Mouse (Mus musculus) hindbrain, embryonic 15.5 days (tissue): ENCODE data around the gene Cdca7l. TPM values are rescaled to one million over a fixed set of nuclear protein-coding genes. Genes with fewer than 3 reads are reported as not detected.

Source experiments
- ATAC-seq: fragments of 200-750 bp; cut with Nextera tagmentation; 2 replicates; pipeline ENCODE4 v1.8.0; 2017; ENCODE audit warnings: low read depth, moderate number of reproducible peaks, moderate TSS enrichment; ENCODE audit not compliant: low FRiP score
- H3K27ac ChIP-seq: fragments of 300-500 bp; sonication (generic); replicated peaks from 2 replicates; pipeline ENCODE4 v1.5.1; 2015; ENCODE audit warnings: mild to moderate bottlenecking, inconsistent platforms
- H3K27me3 ChIP-seq: fragments of 300-500 bp; sonication (generic); 2 replicates; pipeline ENCODE4 v1.6.1; 2015; ENCODE audit warnings: control low read depth, inconsistent platforms
- H3K36me3 ChIP-seq: fragments of 300-500 bp; sonication (generic); 2 replicates; pipeline ENCODE4 v1.6.1; 2015; ENCODE audit warnings: control low read depth, inconsistent platforms
- H3K4me1 ChIP-seq: fragments of 300-500 bp; sonication (generic); replicated peaks from 2 replicates; pipeline ENCODE4 v1.6.1; 2015; ENCODE audit warnings: control low read depth, inconsistent platforms
- H3K4me2 ChIP-seq: fragments of 300-500 bp; sonication (generic); 2 replicates; pipeline ENCODE4 v1.6.1; 2015; ENCODE audit warnings: moderate library complexity, mild to moderate bottlenecking, inconsistent platforms
- H3K4me3 ChIP-seq: fragments of 300-500 bp; sonication (generic); 2 replicates; pipeline ENCODE4 v1.5.1; 2015; ENCODE audit warnings: mild to moderate bottlenecking, inconsistent platforms
- H3K9ac ChIP-seq: fragments of 300-500 bp; sonication (generic); 2 replicates; pipeline ENCODE4 v1.6.1; 2015; ENCODE audit warnings: inconsistent platforms
- H3K9me3 ChIP-seq: fragments of 300-500 bp; sonication (generic); 2 replicates; pipeline ENCODE4 v1.6.1; 2016; ENCODE audit warnings: control low read depth, inconsistent platforms
- WGBS: fragments of 180-500 bp; shearing (Covaris S2); methylation state at CpG from one replicate; pipeline ENCODE4 v1.1.7; 2015; 5-methylcytosine and 5-hydroxymethylcytosine counted together
- polyA plus RNA-seq: library from polyadenylated mRNA; unstranded; fragments of >200 nt; fragmentation: Nextera tagmentation; extraction: Ambion mirVana; gene quantifications from 2 replicates; pipeline ENCODE4 v1.2.1, GENCODE M21; 2015

Cdca7l gene
- polyA plus RNA-seq, 1 experiment from 2014 or later = 5.9 TPM

- ATAC-seq = peak; percentile 31; the same call in 1 of the 2 replicates
- Histone ChIP-seq H3K4me1 (peaks cover 48% of the 10 kb centered on the region), H3K27ac (no peak overlapping the region), H3K27me3 (peaks cover 23% of the 10 kb centered on the region), H3K9me3 (no peaks in the 10 kb centered on the region), H3K4me2 (no peak overlapping the region), H3K9ac (no peak overlapping the region), H3K36me3 (no peaks in the 10 kb centered on the region), H3K4me3 (no peak overlapping the region)
- WGBS = 15% methylated on average over 10 of the region's 10 CpGs
These were observed 5.4 kb downstream of the Cdca7l start for GRCm38 (mm10) chr12:117809327-117810017.

- no peaks in the 10 kb centered on the region for H3K36me3 ChIP-seq
- H3K4me3 ChIP-seq = no peak overlapping the region
- peaks cover 48% of the 10 kb centered on the region for H3K4me1 ChIP-seq
- H3K9ac ChIP-seq = no peak overlapping the region
- H3K27ac ChIP-seq = no peak overlapping the region
- no peak for ATAC-seq
- peaks cover 26% of the 10 kb centered on the region for H3K27me3 ChIP-seq
- H3K4me2 ChIP-seq = peak overlapping the region; percentile 22; the same call in 1 of the 2 replicates
- H3K9me3 ChIP-seq = no peaks in the 10 kb centered on the region
- 25% methylated on average over 11 of the region's 11 CpGs for whole genome bisulfite sequencing
These were observed 6.0 kb downstream of the Cdca7l start for GRCm38 (mm10) chr12:117810074-117810473.

GRCm38 (mm10) chr12:117820138-117820858 is 16.2 kb downstream of the Cdca7l start:
- H3K27me3 ChIP-seq = peaks cover 19% of the 10 kb centered on the region
- 54% methylated on average over 4 of the region's 4 CpGs for WGBS
- H3K36me3 ChIP-seq = no peaks in the 10 kb centered on the region
- H3K9ac ChIP-seq = no peak overlapping the region
- no peaks in the 10 kb centered on the region for H3K9me3 ChIP-seq
- peak; percentile 71; the same call in 1 of the 2 replicates for ATAC-seq
- no peak overlapping the region for H3K4me2 ChIP-seq
- no peak overlapping the region for H3K4me3 ChIP-seq
- no peak overlapping the region for H3K27ac ChIP-seq
- H3K4me1 ChIP-seq = no peaks in the 10 kb centered on the region

GRCm38 (mm10) chr12:117820859-117821221 is 16.8 kb downstream of the Cdca7l start:
- Histone ChIP-seq H3K4me3 (no peak overlapping the region), H3K4me2 (no peak overlapping the region), H3K36me3 (no peaks in the 10 kb centered on the region), H3K9me3 (no peaks in the 10 kb centered on the region), H3K27me3 (peaks cover 19% of the 10 kb centered on the region), H3K9ac (no peak overlapping the region), H3K4me1 (no peaks in the 10 kb centered on the region), H3K27ac (no peak overlapping the region)
- no peak for ATAC-seq

- ATAC-seq = no peak
- no peaks in the 10 kb centered on the region for H3K9me3 ChIP-seq
- no peaks in the 10 kb centered on the region for H3K36me3 ChIP-seq
- WGBS = 75% methylated on average over 1 of the region's 1 CpGs
- no peak overlapping the region for H3K4me2 ChIP-seq
- no peaks in the 10 kb centered on the region for H3K4me1 ChIP-seq
- peaks cover 15% of the 10 kb centered on the region for H3K27me3 ChIP-seq
- no peak overlapping the region for H3K4me3 ChIP-seq
- H3K9ac ChIP-seq = no peak overlapping the region
- no peak overlapping the region for H3K27ac ChIP-seq
These were observed 17.3 kb downstream of the Cdca7l start for GRCm38 (mm10) chr12:117821394-117821793.

GRCm38 (mm10) chr12:117828350-117828749 is 24.3 kb downstream of the Cdca7l start:
- Histone ChIP-seq H3K27ac (no peak overlapping the region), H3K36me3 (no peaks in the 10 kb centered on the region), H3K9me3 (no peaks in the 10 kb centered on the region), H3K9ac (no peak overlapping the region), H3K4me1 (no peaks in the 10 kb centered on the region), H3K4me3 (no peak overlapping the region), H3K27me3 (no peaks in the 10 kb centered on the region; the same call in 1 of the 2 replicates), H3K4me2 (no peak overlapping the region)
- 89% methylated on average over 3 of the region's 3 CpGs for whole genome bisulfite sequencing
- ATAC-seq = no peak

- ATAC-seq = no peak
- Histone ChIP-seq H3K27ac (no peak overlapping the region), H3K27me3 (peaks cover 2% of the 10 kb centered on the region; the same call in 1 of the 2 replicates), H3K9ac (no peak overlapping the region), H3K4me1 (no peaks in the 10 kb centered on the region), H3K4me2 (no peak overlapping the region), H3K4me3 (no peak overlapping the region), H3K36me3 (no peaks in the 10 kb centered on the region), H3K9me3 (no peaks in the 10 kb centered on the region)
- 83% methylated on average over 8 of the region's 8 CpGs for WGBS
These were observed 27.4 kb downstream of the Cdca7l start for GRCm38 (mm10) chr12:117831351-117831961.

DNA sequence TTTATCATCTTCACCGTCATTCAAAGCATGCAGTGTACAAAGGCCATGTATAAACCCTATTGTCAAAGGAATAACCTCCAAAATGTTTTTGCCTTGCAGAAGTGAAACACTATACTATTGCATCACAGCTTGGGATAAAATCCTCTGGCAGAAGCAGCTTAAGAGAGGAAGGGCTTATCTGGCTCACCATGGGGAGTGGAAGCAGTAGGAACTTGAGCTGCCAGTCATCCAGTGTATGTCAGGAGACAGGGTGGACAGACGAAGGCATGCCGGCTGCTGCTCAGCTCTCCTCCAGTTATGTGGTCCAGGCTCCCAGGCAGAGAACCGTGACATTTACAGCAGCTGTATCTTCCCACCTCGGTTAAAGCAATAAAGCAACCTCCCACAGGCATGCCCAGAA is 28.1 kb downstream of the Cdca7l start:
- 57% methylated on average over 5 of the region's 5 CpGs for WGBS
- no peak for ATAC-seq
- no peak overlapping the region for H3K27ac ChIP-seq
- H3K4me2 ChIP-seq = no peak overlapping the region
- H3K9ac ChIP-seq = no peak overlapping the region
- no peak overlapping the region for H3K4me3 ChIP-seq
- no peaks in the 10 kb centered on the region for H3K9me3 ChIP-seq
- H3K36me3 ChIP-seq = no peaks in the 10 kb centered on the region
- H3K27me3 ChIP-seq = peaks cover 2% of the 10 kb centered on the region; the same call in 1 of the 2 replicates
- H3K4me1 ChIP-seq = no peaks in the 10 kb centered on the region

DNA sequence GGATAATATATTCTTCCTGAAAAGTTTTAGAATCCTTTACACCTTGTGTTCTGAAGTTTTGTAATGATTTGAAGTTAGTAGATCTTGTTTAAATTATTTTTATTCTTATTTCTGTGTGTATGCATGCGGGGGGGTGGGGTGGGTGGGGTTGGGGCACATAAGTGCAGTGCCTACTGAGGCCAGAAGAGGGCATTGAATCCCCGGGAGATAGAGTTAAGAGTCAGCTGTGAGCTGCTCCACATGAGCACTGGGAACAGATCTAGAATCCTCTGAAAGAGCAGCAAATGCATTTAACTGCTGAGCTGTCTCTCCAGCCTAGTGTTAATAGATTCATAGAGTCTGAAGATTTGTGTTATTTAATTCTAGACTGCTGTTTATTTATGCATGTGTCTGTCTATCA is 30.6 kb downstream of the Cdca7l start:
- H3K9ac ChIP-seq = no peak overlapping the region
- no peaks in the 10 kb centered on the region for H3K36me3 ChIP-seq

GRCm38 (mm10) chr12:117835371-117835770 is 31.3 kb downstream of the Cdca7l start:
- WGBS = 34% methylated on average over 10 of the region's 10 CpGs
- no peak overlapping the region for H3K9ac ChIP-seq

More for the DNA sequence above, 30.6 kb downstream of the Cdca7l start:
- 84% methylated on average over 2 of the region's 2 CpGs for WGBS
- H3K4me3 ChIP-seq = no peak overlapping the region
- H3K27ac ChIP-seq = no peak overlapping the region
- H3K4me1 ChIP-seq = no peaks in the 10 kb centered on the region
- H3K27me3 ChIP-seq = peaks cover 2% of the 10 kb centered on the region; the same call in 1 of the 2 replicates
- no peak overlapping the region for H3K4me2 ChIP-seq
- no peak for ATAC-seq
- H3K9me3 ChIP-seq = no peaks in the 10 kb centered on the region

DNA sequence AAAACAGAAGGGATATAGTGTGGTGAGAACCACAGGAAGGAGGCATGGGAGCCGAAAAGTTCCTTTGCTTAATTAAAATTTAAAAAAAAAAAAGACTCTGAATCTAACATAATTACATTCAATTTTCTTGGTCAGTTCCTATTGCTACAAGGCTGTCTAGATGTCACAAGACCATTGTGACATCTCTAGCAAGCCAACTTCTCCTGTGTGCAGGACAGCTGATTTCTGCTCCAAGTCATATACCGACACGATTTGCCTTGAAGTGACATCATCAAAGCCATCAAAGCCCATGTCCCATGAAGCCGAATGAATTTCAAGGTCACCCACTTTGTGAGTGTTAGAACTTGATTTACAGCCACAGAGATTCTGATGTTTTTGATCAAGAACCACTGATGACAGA is 33.3 kb downstream of the Cdca7l start:
- Histone ChIP-seq H3K27ac (no peak overlapping the region), H3K9me3 (no peaks in the 10 kb centered on the region), H3K36me3 (no peaks in the 10 kb centered on the region), H3K27me3 (peaks cover 4% of the 10 kb centered on the region; the same call in 1 of the 2 replicates), H3K4me3 (no peak overlapping the region), H3K4me1 (no peaks in the 10 kb centered on the region), H3K4me2 (no peak overlapping the region), H3K9ac (no peak overlapping the region)
- 90% methylated on average over 4 of the region's 4 CpGs for WGBS
- ATAC-seq = no peak

More at GRCm38 (mm10) chr12:117835371-117835770, 31.3 kb downstream of the Cdca7l start:
- H3K4me1 ChIP-seq = no peaks in the 10 kb centered on the region
- H3K4me3 ChIP-seq = no peak overlapping the region
- no peaks in the 10 kb centered on the region for H3K36me3 ChIP-seq
- no peak overlapping the region for H3K27ac ChIP-seq
- H3K4me2 ChIP-seq = no peak overlapping the region
- no peak for ATAC-seq
- no peaks in the 10 kb centered on the region for H3K9me3 ChIP-seq
- H3K27me3 ChIP-seq = peaks cover 2% of the 10 kb centered on the region; the same call in 1 of the 2 replicates

GRCm38 (mm10) chr12:117840705-117841104 is 36.6 kb downstream of the Cdca7l start:
- WGBS = 93% methylated on average over 1 of the region's 1 CpGs
- Histone ChIP-seq H3K27ac (no peak overlapping the region), H3K36me3 (no peaks in the 10 kb centered on the region), H3K9ac (no peak overlapping the region), H3K4me2 (no peak overlapping the region), H3K27me3 (peaks cover 8% of the 10 kb centered on the region; the same call in 1 of the 2 replicates), H3K4me1 (peaks cover 4% of the 10 kb centered on the region; the same call in 1 of the 2 replicates), H3K4me3 (no peak overlapping the region), H3K9me3 (no peaks in the 10 kb centered on the region)
- ATAC-seq = no peak
